Mouse (Mus musculus): ENCODE measurements around the gene Ascc3. TPM values are rescaled to one million over a fixed set of nuclear protein-coding genes. Genes with fewer than 3 reads are reported as not detected.

The Ascc3 gene
- polyA plus RNA-seq, 1 experiment from 2014 or later, result 15.7 TPM

- Histone ChIP-seq H3K9ac (replicated peaks) (no peak overlapping the region), H3K4me1 (no peaks in the 10 kb centered on the region), H3K36me3 (peaks cover 3% of the 10 kb centered on the region; the same call in 1 of the 2 replicates), H3K27ac (replicated peaks) (no peak overlapping the region), H3K4me2 (no peak overlapping the region), H3K9me3 (replicated peaks) (no peaks in the 10 kb centered on the region), H3K4me3 (replicated peaks) (no peak overlapping the region), H3K27me3 (replicated peaks) (no peaks in the 10 kb centered on the region)
- ATAC-seq (ENCODE audit: low FRiP score), result peak; percentile 55; the same call in 1 of the 2 replicates
- WGBS, result 56% methylated on average over 5 of the region's 5 CpGs
These were observed 79.0 kb downstream of the Ascc3 start for GRCm38 (mm10) chr10:50671517-50671916.

GRCm38 (mm10) chr10:50690324-50690723, 97.9 kb downstream of the Ascc3 start:
- Histone ChIP-seq H3K9ac (replicated peaks) (no peak overlapping the region), H3K4me1 (no peaks in the 10 kb centered on the region), H3K4me3 (replicated peaks) (no peak overlapping the region), H3K4me2 (no peak overlapping the region), H3K27me3 (replicated peaks) (no peaks in the 10 kb centered on the region), H3K27ac (replicated peaks) (no peak overlapping the region), H3K9me3 (replicated peaks) (no peaks in the 10 kb centered on the region), H3K36me3 (0 out of 2 replicates have a peak, but pooled peaks cover 4% of the 10 kb centered on the region)
- no peak for ATAC-seq (ENCODE audit: low FRiP score)

GRCm38 (mm10) chr10:50698836-50699433, 106.5 kb downstream of the Ascc3 start:
- 65% methylated on average over 4 of the region's 4 CpGs for WGBS
- Histone ChIP-seq H3K27me3 (replicated peaks) (no peaks in the 10 kb centered on the region), H3K27ac (replicated peaks) (no peak overlapping the region), H3K9me3 (replicated peaks) (no peaks in the 10 kb centered on the region), H3K9ac (replicated peaks) (no peak overlapping the region), H3K36me3 (0 out of 2 replicates have a peak, but pooled peaks cover 5% of the 10 kb centered on the region), H3K4me3 (replicated peaks) (no peak overlapping the region), H3K4me1 (no peaks in the 10 kb centered on the region), H3K4me2 (no peak overlapping the region)
- no peak for ATAC-seq (ENCODE audit: low FRiP score)

- 83% methylated on average over 2 of the region's 2 CpGs for WGBS
- H3K27ac ChIP-seq (replicated peaks), result no peak overlapping the region
- H3K4me2 ChIP-seq, result no peak overlapping the region
- 0 out of 2 replicates have a peak, but pooled peaks cover 5% of the 10 kb centered on the region for H3K36me3 ChIP-seq
- no peak overlapping the region for H3K4me3 ChIP-seq (replicated peaks)
- no peaks in the 10 kb centered on the region for H3K27me3 ChIP-seq (replicated peaks)
- no peak for ATAC-seq (ENCODE audit: low FRiP score)
- H3K9ac ChIP-seq (replicated peaks), result no peak overlapping the region
- no peaks in the 10 kb centered on the region for H3K4me1 ChIP-seq
- no peaks in the 10 kb centered on the region for H3K9me3 ChIP-seq (replicated peaks)
These were observed 109.3 kb downstream of the Ascc3 start for GRCm38 (mm10) chr10:50701736-50702135.

GRCm38 (mm10) chr10:50702361-50702760, 109.9 kb downstream of the Ascc3 start:
- Histone ChIP-seq H3K4me3 (replicated peaks) (no peak overlapping the region), H3K4me1 (no peaks in the 10 kb centered on the region), H3K9me3 (replicated peaks) (no peaks in the 10 kb centered on the region), H3K27me3 (replicated peaks) (no peaks in the 10 kb centered on the region), H3K36me3 (0 out of 2 replicates have a peak, but pooled peaks cover 5% of the 10 kb centered on the region), H3K4me2 (no peak overlapping the region), H3K27ac (replicated peaks) (no peak overlapping the region), H3K9ac (replicated peaks) (no peak overlapping the region)
- WGBS, result 82% methylated on average over 3 of the region's 3 CpGs
- ATAC-seq (ENCODE audit: low FRiP score), result no peak

DNA sequence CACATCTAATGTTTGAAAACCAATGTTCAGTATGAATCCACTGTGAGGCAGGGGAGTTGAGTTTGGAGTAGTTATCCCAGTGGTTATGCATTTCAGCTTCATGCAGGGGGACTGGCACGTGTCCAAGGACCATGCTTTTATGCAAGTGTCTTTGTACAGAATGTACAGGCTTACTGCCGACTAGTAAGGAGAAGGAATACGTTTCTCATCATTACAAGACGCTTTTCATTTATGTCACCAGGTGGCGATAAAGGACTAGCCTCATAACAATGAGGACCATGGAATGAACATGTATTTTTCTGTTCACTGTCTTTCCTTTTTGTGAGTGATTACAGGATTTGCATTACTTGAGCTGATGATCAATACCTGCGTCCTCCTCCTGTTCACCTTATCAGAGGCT, 111.7 kb downstream of the Ascc3 start:
- H3K9ac ChIP-seq (replicated peaks), result no peak overlapping the region
- no peak overlapping the region for H3K27ac ChIP-seq (replicated peaks)
- H3K9me3 ChIP-seq (replicated peaks), result no peaks in the 10 kb centered on the region
- H3K36me3 ChIP-seq, result 0 out of 2 replicates have a peak, but pooled peaks cover 5% of the 10 kb centered on the region
- H3K4me2 ChIP-seq, result no peak overlapping the region
- WGBS, result 25% methylated on average over 6 of the region's 6 CpGs
- no peaks in the 10 kb centered on the region for H3K27me3 ChIP-seq (replicated peaks)
- H3K4me3 ChIP-seq (replicated peaks), result no peak overlapping the region
- H3K4me1 ChIP-seq, result no peaks in the 10 kb centered on the region
- peak; percentile 89 for ATAC-seq (ENCODE audit: low FRiP score)

GRCm38 (mm10) chr10:50704898-50705297, 112.4 kb downstream of the Ascc3 start:
- WGBS, result 90% methylated on average over 3 of the region's 3 CpGs
- no peak overlapping the region for H3K4me2 ChIP-seq
- no peak for ATAC-seq (ENCODE audit: low FRiP score)

DNA sequence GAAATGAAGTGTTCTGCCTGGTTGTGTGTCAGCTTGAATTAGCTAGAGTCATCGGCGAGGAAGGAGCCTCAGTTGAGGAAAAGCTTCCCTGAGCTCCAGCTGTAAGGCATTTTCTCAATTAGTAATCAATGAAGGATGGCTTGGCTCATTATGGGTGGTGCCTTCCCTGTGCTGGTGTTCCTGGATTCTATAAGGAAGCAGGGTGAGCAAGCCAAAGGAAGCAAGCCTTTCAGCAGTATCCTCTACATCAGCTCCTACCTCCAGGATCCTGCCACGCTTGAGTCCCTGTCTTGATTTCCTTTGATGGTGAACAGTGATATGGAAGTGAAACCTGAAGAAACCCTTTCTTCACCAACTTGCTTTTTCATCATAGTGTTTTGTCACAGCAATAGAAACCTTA, 118.8 kb downstream of the Ascc3 start:
- H3K27ac ChIP-seq (replicated peaks), result no peak overlapping the region
- H3K4me2 ChIP-seq, result no peak overlapping the region
- no peaks in the 10 kb centered on the region for H3K27me3 ChIP-seq (replicated peaks)
- H3K9me3 ChIP-seq (replicated peaks), result no peaks in the 10 kb centered on the region
- H3K4me1 ChIP-seq, result no peaks in the 10 kb centered on the region
- H3K9ac ChIP-seq (replicated peaks), result no peak overlapping the region
- no peak for ATAC-seq (ENCODE audit: low FRiP score)
- no peak overlapping the region for H3K4me3 ChIP-seq (replicated peaks)
- 0 out of 2 replicates have a peak, but pooled peaks cover 2% of the 10 kb centered on the region for H3K36me3 ChIP-seq
- 77% methylated on average over 3 of the region's 3 CpGs for WGBS

More at GRCm38 (mm10) chr10:50704898-50705297, 112.4 kb downstream of the Ascc3 start:
- Histone ChIP-seq H3K27me3 (replicated peaks) (no peaks in the 10 kb centered on the region), H3K4me3 (replicated peaks) (no peak overlapping the region), H3K36me3 (0 out of 2 replicates have a peak, but pooled peaks cover 5% of the 10 kb centered on the region), H3K4me1 (no peaks in the 10 kb centered on the region), H3K9ac (replicated peaks) (no peak overlapping the region), H3K9me3 (replicated peaks) (no peaks in the 10 kb centered on the region), H3K27ac (replicated peaks) (no peak overlapping the region)

DNA sequence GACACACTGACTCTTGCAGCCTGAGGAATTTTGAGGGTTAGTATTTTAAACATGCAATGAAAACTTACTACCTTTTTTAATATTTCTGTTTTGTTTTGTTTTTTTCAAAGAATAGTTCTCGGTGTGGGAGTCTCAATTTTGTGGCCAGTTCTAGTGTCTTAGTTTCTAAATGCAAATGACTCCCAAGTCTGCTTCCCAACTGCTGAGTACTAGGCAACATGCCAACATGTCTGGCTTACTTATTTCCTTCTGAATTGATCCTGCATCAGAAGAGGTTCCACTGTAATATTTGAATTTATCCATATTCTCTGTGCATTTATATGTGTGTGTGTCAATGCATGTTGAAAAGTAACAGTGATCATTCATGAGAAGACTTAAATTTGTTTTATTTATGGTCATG, 119.3 kb downstream of the Ascc3 start:
- Histone ChIP-seq H3K27ac (replicated peaks) (no peak overlapping the region), H3K27me3 (replicated peaks) (no peaks in the 10 kb centered on the region), H3K4me2 (no peak overlapping the region), H3K36me3 (0 out of 2 replicates have a peak, but pooled peaks cover 2% of the 10 kb centered on the region), H3K4me3 (replicated peaks) (no peak overlapping the region), H3K9me3 (replicated peaks) (no peaks in the 10 kb centered on the region), H3K9ac (replicated peaks) (no peak overlapping the region), H3K4me1 (no peaks in the 10 kb centered on the region)
- 64% methylated on average over 1 of the region's 1 CpGs for WGBS
- no peak for ATAC-seq (ENCODE audit: low FRiP score)

DNA sequence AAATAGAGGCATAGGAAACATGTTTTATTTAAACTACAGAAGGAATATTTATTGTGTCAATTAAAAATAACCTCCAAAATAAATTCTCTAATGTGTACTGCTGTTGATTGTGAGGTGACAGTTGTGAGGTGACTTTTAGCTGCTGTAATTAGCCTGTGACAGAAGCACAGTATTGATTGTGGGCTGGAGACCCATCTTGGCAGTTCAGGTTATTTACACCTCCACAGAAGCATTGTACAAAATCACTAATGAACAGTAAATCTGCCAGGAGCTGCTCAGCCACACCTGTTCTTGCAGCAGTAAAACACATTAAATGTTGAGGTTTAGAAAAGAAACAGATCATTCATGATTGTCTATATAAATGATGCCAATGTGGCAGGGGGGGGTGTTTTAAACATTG, 141.0 kb downstream of the Ascc3 start:
- H3K4me3 ChIP-seq (replicated peaks), result no peak overlapping the region
- H3K9me3 ChIP-seq (replicated peaks), result no peaks in the 10 kb centered on the region
- H3K27ac ChIP-seq (replicated peaks), result no peak overlapping the region
- no peaks in the 10 kb centered on the region for H3K4me1 ChIP-seq
- H3K27me3 ChIP-seq (replicated peaks), result no peaks in the 10 kb centered on the region
- no peak overlapping the region for H3K4me2 ChIP-seq
- no peak overlapping the region for H3K9ac ChIP-seq (replicated peaks)
- ATAC-seq (ENCODE audit: low FRiP score), result no peak
- H3K36me3 ChIP-seq, result peaks cover 6% of the 10 kb centered on the region; the same call in 1 of the 2 replicates

DNA sequence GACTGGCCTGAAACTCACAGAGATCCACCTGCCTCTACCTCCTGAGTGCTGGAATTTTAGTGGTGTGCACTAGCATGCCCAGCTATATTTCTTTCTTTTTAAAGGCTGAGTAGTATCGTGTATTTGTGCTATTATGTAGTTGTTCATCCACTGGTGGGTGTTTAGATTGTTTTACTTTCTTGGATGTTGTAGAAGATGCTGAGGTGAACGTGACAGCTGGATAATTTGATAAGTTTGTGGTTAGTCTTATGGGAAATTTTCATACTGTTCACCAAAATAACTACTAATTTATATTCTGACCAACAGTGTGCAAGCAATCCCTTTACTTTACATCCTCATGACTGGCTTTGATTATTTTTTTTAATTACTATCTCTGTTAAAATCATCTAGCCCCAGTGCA, 169.6 kb downstream of the Ascc3 start:
- Histone ChIP-seq H3K9ac (replicated peaks) (no peak overlapping the region), H3K27ac (replicated peaks) (no peak overlapping the region), H3K4me2 (no peak overlapping the region), H3K9me3 (replicated peaks) (no peaks in the 10 kb centered on the region), H3K4me3 (replicated peaks) (no peak overlapping the region), H3K4me1 (peaks cover 5% of the 10 kb centered on the region), H3K27me3 (replicated peaks) (peaks cover 12% of the 10 kb centered on the region), H3K36me3 (0 out of 2 replicates have a peak, but pooled peaks cover 5% of the 10 kb centered on the region)
- WGBS, result 76% methylated on average over 2 of the region's 2 CpGs
- ATAC-seq (ENCODE audit: low FRiP score), result no peak

- no peak; the same call in 1 of the 2 replicates for ATAC-seq (ENCODE audit: low FRiP score)
- no peak overlapping the region for H3K4me2 ChIP-seq
- H3K4me1 ChIP-seq, result peaks cover 5% of the 10 kb centered on the region
- no peak overlapping the region for H3K27ac ChIP-seq (replicated peaks)
- no peaks in the 10 kb centered on the region for H3K9me3 ChIP-seq (replicated peaks)
- H3K9ac ChIP-seq (replicated peaks), result no peak overlapping the region
- 33% methylated on average over 2 of the region's 2 CpGs for WGBS
- H3K36me3 ChIP-seq, result 0 out of 2 replicates have a peak, but pooled peaks cover 6% of the 10 kb centered on the region
- H3K27me3 ChIP-seq (replicated peaks), result peaks cover 7% of the 10 kb centered on the region
- H3K4me3 ChIP-seq (replicated peaks), result no peak overlapping the region
These were observed 170.5 kb downstream of the Ascc3 start for GRCm38 (mm10) chr10:50762984-50763383.

Measured in neural tube, embryonic 15.5 days (tissue).